Mouse (Mus musculus): Measurements from ENCODE around the gene Oxgr1. TPM values are rescaled to one million over a fixed set of nuclear protein-coding genes. Genes with fewer than 3 reads are reported as not detected.
"Not testable (repeated sequence)": the region's sequence is repeated elsewhere in the genome, so short reads cannot be mapped to it uniquely, and the experiment has no call there.

Gene Oxgr1
- polyA plus RNA-seq, 1 experiment from 2014 or later: 0.05 TPM

- Histone ChIP-seq H3K4me2 (ENCODE audit: low read length) (no peak overlapping the region), H3K4me1 (replicated peaks; ENCODE audit: control insufficient read depth, insufficient read depth, low read length) (no peaks in the 10 kb centered on the region; the same call in 1 of the 2 replicates), H3K27me3 (replicated peaks; ENCODE audit: control insufficient read depth, insufficient read depth, low read length) (no peaks in the 10 kb centered on the region), H3K9me3 (ENCODE audit: control insufficient read depth, low read length) (no peaks in the 10 kb centered on the region), H3K4me3 (replicated peaks; ENCODE audit: low read length) (no peak overlapping the region), H3K9ac (replicated peaks; ENCODE audit: low read depth, low read length) (no peak overlapping the region), H3K36me3 (ENCODE audit: control insufficient read depth, insufficient read depth) (no peaks in the 10 kb centered on the region), H3K27ac (ENCODE audit: low read length) (no peak overlapping the region)
- no peak for ATAC-seq
- WGBS: 85% methylated on average over 6 of the region's 6 CpGs
Measured at GRCm38 (mm10) chr14:119986778-119987177, 55.5 kb downstream of the Oxgr1 start.

- not testable (repeated sequence) for H3K27ac ChIP-seq (ENCODE audit: low read length); H3K9ac ChIP-seq (replicated peaks; ENCODE audit: low read depth, low read length); H3K27me3 ChIP-seq (replicated peaks; ENCODE audit: control insufficient read depth, insufficient read depth, low read length); H3K4me3 ChIP-seq (replicated peaks; ENCODE audit: low read length); H3K9me3 ChIP-seq (ENCODE audit: control insufficient read depth, low read length); ATAC-seq; H3K36me3 ChIP-seq (ENCODE audit: control insufficient read depth, insufficient read depth); H3K4me1 ChIP-seq (replicated peaks; ENCODE audit: control insufficient read depth, insufficient read depth, low read length); H3K4me2 ChIP-seq (ENCODE audit: low read length)
- WGBS: 79% methylated on average over 7 of the region's 7 CpGs
Measured at GRCm38 (mm10) chr14:119986351-119986750, 55.9 kb downstream of the Oxgr1 start.

- H3K4me3 ChIP-seq (replicated peaks; ENCODE audit: low read length): no peak overlapping the region
- no peak overlapping the region for H3K9ac ChIP-seq (replicated peaks; ENCODE audit: low read depth, low read length)
- H3K27ac ChIP-seq (ENCODE audit: low read length): peak overlapping the region; percentile 24; the same call in 1 of the 2 replicates
- H3K4me2 ChIP-seq (ENCODE audit: low read length): no peak overlapping the region
- peaks cover 8% of the 10 kb centered on the region for H3K4me1 ChIP-seq (replicated peaks; ENCODE audit: control insufficient read depth, insufficient read depth, low read length)
- H3K9me3 ChIP-seq (ENCODE audit: control insufficient read depth, low read length): no peaks in the 10 kb centered on the region
- H3K27me3 ChIP-seq (replicated peaks; ENCODE audit: control insufficient read depth, insufficient read depth, low read length): no peaks in the 10 kb centered on the region
- no peaks in the 10 kb centered on the region for H3K36me3 ChIP-seq (ENCODE audit: control insufficient read depth, insufficient read depth)
- ATAC-seq: peak; percentile 30; the same call in 1 of the 2 replicates
- WGBS: 22% methylated on average over 5 of the region's 5 CpGs
Measured at GRCm38 (mm10) chr14:119981314-119981713, 60.9 kb downstream of the Oxgr1 start.

- Histone ChIP-seq H3K4me2 (ENCODE audit: low read length) (no peak overlapping the region), H3K4me3 (replicated peaks; ENCODE audit: low read length) (no peak overlapping the region), H3K36me3 (ENCODE audit: control insufficient read depth, insufficient read depth) (no peaks in the 10 kb centered on the region), H3K9ac (replicated peaks; ENCODE audit: low read depth, low read length) (no peak overlapping the region), H3K9me3 (ENCODE audit: control insufficient read depth, low read length) (no peaks in the 10 kb centered on the region), H3K4me1 (replicated peaks; ENCODE audit: control insufficient read depth, insufficient read depth, low read length) (peaks cover 8% of the 10 kb centered on the region), H3K27me3 (replicated peaks; ENCODE audit: control insufficient read depth, insufficient read depth, low read length) (no peaks in the 10 kb centered on the region), H3K27ac (ENCODE audit: low read length) (peak overlapping the region; percentile 24; the same call in 1 of the 2 replicates)
- peak; percentile 95 for ATAC-seq
- WGBS: 39% methylated on average over 6 of the region's 6 CpGs
Measured at GRCm38 (mm10) chr14:119980698-119981235, 61.5 kb downstream of the Oxgr1 start.

Other genes with a start within 250 kb of the Oxgr1 start
- gene Mbnl2, start 233.2 kb upstream of the Oxgr1 start, polyA plus RNA-seq (2015; fragmentation: Nextera tagmentation; extraction: Ambion mirVana): 23.1 and 26.8 TPM in 2 replicates